Mouse (Mus musculus) erythroblast, embryonic 14.5 days (primary cell): ENCODE measurements around the gene Rab15. TPM values are rescaled to one million over a fixed set of nuclear protein-coding genes. Genes with fewer than 3 reads are reported as not detected.
A peak's percentile ranks its signal among the peaks of the same experiment; 100 is the strongest.
"Not testable (repeated sequence)": the region's sequence is repeated elsewhere in the genome, so short reads cannot be mapped to it uniquely, and the experiment has no call there.

Experiments
- H3K27me3 ChIP-seq: 2 replicates; pipeline ENCODE4 v1.6.1; 2012; ENCODE audit warnings: inconsistent platforms; ENCODE audit not compliant: control insufficient read depth
- H3K36me3 ChIP-seq: 2 replicates; pipeline ENCODE4 v1.6.1; 2012; ENCODE audit warnings: mild to moderate bottlenecking, inconsistent platforms; ENCODE audit not compliant: control insufficient read depth
- H3K4me1 ChIP-seq: 2 replicates; pipeline ENCODE4 v1.6.1; 2012; ENCODE audit warnings: inconsistent platforms; ENCODE audit not compliant: control insufficient read depth
- H3K4me3 ChIP-seq: replicated peaks from 2 replicates; pipeline ENCODE3; 2012; ENCODE audit warnings: moderate library complexity, mild to moderate bottlenecking, inconsistent platforms
- H3K9me3 ChIP-seq: 2 replicates; pipeline ENCODE4 v1.6.1; 2012; ENCODE audit warnings: low read length, inconsistent platforms, mixed read lengths; ENCODE audit not compliant: control insufficient read depth
- GATA1 ChIP-seq: IDR thresholded peaks from 2 replicates; pipeline ENCODE4 v1.6.1; 2012; ENCODE audit warnings: low read length, inconsistent platforms, mixed read lengths
- TAL1 ChIP-seq: IDR thresholded peaks from 3 replicates; pipeline ENCODE4 v1.6.1; 2012; ENCODE audit warnings: low read length, inconsistent platforms, mixed read lengths
- polyA plus RNA-seq: library from polyadenylated mRNA; stranded (reverse); fragments of >175 nt; gene quantifications from 2 replicates; pipeline ENCODE4 v1.2.3, GENCODE M21; 2012

Rab15 gene
- not detected in 2 replicates for polyA plus RNA-seq

DNA sequence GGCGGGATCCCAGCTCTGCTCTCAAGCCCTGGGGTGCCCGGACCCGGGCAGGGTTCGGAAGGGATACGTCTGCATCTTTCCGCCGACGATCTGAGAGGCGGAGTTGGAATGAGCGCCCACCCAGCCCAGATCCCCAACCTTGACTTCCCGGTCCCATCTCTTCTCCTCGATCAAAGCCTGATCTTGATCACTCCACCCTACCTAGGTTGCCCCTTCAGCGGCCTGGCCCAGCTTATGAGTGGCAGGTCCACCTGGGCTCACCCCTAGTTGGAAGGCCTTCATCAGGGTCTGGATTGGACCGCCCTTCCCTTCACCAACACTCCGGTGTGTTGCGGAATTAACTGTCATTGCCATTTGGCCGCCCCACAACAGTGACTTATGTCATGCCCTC, at the start of gene Rab15:
TSS of gene Rab15 (minus strand) at position 258 of the 391 bp plus-strand sequence.
- H3K9me3 ChIP-seq: peaks cover 6% of the 10 kb centered on the region; the same call in 1 of the 2 replicates
- peaks cover 3% of the 10 kb centered on the region for H3K4me1 ChIP-seq
- TF ChIP-seq GATA1: no peak
- TF ChIP-seq TAL1: no peak
- H3K36me3 ChIP-seq: no peaks in the 10 kb centered on the region
- H3K4me3 ChIP-seq: peak within 1 kb of the TSS; percentile 26
- peaks cover 89% of the 10 kb centered on the region for H3K27me3 ChIP-seq

DNA sequence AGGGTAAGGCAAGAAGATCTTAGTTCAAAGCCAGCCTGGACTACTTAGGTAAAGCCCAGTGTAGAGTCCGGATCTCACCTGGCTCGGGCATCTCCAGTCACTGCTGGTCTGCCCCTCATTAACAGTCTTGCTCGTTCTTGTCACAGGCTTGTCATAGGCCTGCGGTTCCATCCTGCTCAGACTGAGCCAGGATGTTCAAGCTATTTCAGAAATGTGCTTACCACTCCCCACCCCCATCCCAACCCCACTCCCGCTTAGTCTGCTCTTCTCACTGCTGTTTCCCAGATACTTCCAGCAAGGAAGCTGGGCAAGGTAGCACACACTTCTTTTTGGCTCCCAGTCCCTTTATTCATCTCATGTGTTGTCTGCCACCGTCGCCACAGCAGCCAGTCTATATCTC, 46.9 kb upstream of the Rab15 start:
- TF ChIP-seq TAL1: no peak

DNA sequence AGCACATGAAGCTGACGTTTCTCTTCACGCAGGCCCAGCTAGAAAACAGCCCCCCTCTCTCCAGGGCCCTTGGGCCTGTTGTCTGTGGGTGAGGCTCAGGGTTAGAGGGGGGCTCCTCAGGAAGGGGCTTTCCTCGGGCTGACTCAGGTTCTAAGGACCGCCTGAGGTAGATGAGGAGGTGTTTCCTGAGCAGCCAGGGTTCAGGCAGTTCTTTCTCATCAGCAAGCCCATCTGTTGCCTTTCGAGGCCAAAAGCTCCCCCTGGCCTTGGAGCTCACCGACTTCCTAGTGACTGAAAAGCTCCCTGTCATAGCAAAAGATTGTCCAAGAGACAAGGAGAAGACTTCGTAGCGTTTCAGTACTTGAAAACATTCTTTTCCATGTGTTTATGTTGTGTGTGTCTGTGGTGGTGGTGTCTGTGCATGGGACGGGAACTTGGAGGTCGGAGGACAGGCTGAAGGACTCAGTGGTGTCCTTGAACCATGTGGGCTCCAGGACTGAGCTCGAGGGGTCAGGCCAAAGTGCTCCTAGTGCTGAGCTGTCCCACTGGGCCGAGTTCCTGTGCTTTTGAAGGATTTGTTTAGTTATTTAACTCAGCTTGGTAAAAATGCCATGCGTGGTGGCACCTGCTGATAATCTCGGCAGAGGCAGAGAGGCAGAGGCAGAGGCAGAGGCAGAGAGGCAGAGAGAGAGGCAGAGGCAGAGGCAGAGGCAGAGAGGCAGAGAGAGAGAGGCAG, 45.9 kb upstream of the Rab15 start:
- Histone ChIP-seq H3K9me3 (no peaks in the 10 kb centered on the region), H3K36me3 (peaks cover 15% of the 10 kb centered on the region), H3K4me3 (no peak overlapping the region), H3K4me1 (no peaks in the 10 kb centered on the region), H3K27me3 (no peaks in the 10 kb centered on the region)
- no peak for TF ChIP-seq GATA1
- no peak for TF ChIP-seq TAL1

More for the DNA sequence above, 46.9 kb upstream of the Rab15 start:
- H3K36me3 ChIP-seq: peaks cover 16% of the 10 kb centered on the region
- no peaks in the 10 kb centered on the region for H3K9me3 ChIP-seq
- no peaks in the 10 kb centered on the region for H3K27me3 ChIP-seq
- H3K4me1 ChIP-seq: no peaks in the 10 kb centered on the region
- H3K4me3 ChIP-seq: no peak overlapping the region

DNA sequence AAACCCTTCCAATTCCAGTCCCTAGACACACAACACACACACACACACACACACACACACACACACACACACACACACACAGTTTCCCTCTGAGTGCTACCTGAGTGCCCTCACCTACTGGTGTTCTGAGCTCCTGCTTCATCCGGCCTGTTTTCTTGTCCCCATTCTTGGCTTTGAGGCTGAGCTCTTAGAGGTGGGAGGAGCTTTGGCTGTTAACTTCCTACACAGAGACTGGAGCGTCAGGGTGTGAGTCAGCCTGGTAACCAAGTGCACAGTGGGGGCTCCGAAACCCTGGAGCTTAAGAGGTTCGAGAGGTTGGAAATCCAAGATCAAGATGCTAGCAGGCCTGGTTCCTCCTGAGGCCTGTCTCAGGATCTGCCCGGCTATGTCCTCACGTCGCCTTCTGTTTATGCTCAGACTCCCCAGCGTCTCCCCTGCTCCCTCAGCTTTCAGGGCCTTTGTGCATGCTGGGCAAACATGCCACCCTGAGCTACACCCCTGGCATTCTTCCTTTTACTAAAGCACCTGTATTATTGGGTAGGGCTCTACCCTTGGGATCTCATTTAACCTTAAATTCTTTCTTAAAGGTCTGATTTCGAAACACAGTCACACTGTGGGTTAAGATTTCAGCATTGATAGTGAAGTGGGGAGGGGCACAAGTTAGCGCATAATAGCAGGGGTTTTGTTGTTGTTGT, 45.0 kb upstream of the Rab15 start:
- Histone ChIP-seq H3K27me3 (no peaks in the 10 kb centered on the region), H3K36me3 (peaks cover 11% of the 10 kb centered on the region), H3K9me3 (no peaks in the 10 kb centered on the region), H3K4me3 (no peak overlapping the region), H3K4me1 (no peaks in the 10 kb centered on the region)
- TF ChIP-seq GATA1 (no peak), TAL1 (no peak)

DNA sequence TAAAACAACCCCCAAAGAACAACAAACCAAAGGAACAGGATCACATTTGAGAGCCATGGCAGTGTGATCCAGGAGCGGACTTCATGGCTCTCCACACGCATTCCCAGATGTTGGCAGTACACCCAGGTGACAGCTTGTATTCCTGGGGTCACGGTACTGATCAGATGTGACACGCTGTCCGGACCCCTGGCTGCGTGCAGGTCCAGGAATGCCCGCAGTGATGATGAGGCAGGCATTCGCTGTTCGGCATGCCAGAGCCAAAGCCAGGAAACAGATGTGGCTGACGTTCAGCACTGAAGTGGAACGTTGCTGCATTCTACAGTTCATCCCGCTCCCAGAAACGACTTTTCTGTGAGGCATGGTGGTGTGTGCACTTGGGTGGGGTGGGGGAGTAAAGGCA, 42.6 kb upstream of the Rab15 start:
- TF ChIP-seq GATA1 (no peak), TAL1 (no peak)
- no peaks in the 10 kb centered on the region for H3K9me3 ChIP-seq

DNA sequence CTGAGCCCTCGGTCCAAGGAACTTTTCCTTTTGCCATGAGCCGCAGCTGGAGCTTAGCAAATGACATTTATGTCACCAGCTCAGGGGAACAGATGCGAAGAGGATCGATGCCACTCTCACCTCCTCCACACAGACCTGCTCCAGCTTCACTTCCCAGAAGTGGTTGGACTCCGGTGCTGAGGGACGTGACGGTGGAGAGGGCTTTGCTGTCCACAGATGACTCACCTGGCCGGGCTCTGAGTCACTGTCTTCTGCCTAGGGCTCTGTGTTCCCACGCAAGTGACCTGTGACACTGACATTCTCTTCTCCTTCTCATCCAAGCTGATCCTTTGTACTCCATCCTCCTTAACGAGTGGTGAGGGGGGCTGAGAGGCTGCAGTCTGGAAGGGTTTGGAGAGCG, 40.9 kb upstream of the Rab15 start:
- no peaks in the 10 kb centered on the region for H3K9me3 ChIP-seq
- H3K27me3 ChIP-seq: no peaks in the 10 kb centered on the region
- H3K4me3 ChIP-seq: no peak overlapping the region
- peaks cover 12% of the 10 kb centered on the region for H3K36me3 ChIP-seq
- TF ChIP-seq GATA1 (no peak), TAL1 (no peak)
- peaks cover 10% of the 10 kb centered on the region for H3K4me1 ChIP-seq

More for the DNA sequence above, 42.6 kb upstream of the Rab15 start:
- H3K36me3 ChIP-seq: peaks cover 12% of the 10 kb centered on the region
- H3K4me3 ChIP-seq: no peak overlapping the region
- no peaks in the 10 kb centered on the region for H3K27me3 ChIP-seq
- peaks cover under 1% of the 10 kb centered on the region; the same call in 1 of the 2 replicates for H3K4me1 ChIP-seq

DNA sequence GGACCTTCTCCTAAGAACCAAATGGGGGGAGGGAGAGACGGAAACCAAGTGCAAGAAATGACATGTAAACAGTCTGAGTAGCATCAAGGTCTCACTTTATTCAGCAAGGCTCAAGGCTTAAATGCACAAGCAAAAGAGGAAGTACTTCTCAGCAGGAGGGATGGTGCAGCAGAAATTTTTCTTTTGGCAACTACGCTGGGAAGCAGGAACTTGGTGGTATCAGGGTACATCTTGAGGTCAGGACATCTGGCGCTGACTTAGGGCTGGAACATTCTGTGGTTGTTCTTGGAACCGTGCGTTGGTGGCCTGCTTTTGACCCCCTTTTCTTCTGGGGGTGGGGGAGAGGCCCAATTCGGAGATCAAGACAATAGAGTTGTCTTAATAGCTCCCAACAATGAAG, 36.1 kb upstream of the Rab15 start:
- not testable (repeated sequence) for H3K4me3 ChIP-seq, H3K36me3 ChIP-seq, H3K27me3 ChIP-seq, H3K9me3 ChIP-seq
- H3K4me1 ChIP-seq: peaks cover 11% of the 10 kb centered on the region

DNA sequence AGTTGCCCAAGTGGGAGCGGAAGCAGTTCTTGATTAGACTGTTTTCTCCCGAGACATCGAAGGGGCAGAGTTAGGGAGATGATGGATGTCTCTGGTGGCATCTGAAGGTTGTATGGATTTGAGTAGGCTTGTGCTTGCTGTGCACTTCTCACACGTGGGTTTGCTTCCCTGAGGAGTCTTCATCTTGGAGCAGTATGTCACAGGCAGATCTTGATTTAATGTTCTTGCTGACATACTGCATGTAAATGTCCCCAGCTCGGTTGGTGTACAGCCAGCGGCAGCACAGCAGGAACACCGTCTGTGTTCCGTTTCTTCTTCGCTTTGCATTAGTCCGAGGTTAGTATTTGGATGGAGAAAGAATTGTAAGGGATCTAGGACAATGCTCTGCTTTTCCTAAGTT, 34.4 kb upstream of the Rab15 start:
- Histone ChIP-seq H3K9me3 (no peaks in the 10 kb centered on the region), H3K36me3 (peaks cover 2% of the 10 kb centered on the region), H3K4me1 (peaks cover 13% of the 10 kb centered on the region), H3K27me3 (no peaks in the 10 kb centered on the region), H3K4me3 (no peak overlapping the region)
- TF ChIP-seq GATA1 (no peak), TAL1 (no peak)

DNA sequence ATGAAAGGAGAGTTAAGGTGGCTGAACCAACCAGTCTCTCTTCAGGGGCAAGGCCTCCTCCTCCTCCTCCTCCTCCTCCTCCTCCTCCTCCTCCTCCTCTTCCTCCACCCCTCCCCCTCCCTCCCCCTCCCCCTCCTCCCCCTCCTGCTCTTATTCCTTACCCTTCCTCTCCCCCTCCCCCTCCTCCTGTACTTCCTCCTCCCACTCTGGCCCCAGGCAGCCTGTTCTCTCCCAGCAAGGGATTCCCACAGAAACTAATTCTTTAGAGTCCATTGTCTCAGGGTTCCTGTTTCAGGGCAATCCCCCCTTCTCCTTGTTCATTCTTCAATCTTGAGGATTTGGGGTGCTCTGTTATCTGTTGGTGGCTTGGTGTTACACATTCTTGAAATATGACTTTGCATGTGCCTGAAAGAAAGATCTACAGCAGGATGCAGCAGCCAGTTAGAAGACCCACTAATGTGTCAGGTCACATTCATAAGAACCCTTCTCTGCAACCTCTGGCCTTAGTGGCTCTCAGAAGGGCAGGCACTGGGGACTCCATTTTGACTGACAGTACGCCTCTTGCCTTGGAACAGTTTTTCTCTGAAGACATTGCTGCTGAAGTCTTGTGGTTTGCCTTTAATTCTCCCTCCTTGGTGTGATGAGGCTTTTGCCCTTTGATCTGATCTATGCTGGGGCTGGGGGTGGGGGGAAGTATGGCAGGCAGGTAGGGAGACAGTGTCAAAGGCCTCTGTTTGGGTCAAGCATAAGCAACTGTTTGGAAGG, 30.9 kb upstream of the Rab15 start:
- H3K36me3 ChIP-seq: peaks cover 2% of the 10 kb centered on the region
- TF ChIP-seq TAL1: no peak
- no peak for TF ChIP-seq GATA1
- H3K4me3 ChIP-seq: no peak overlapping the region
- H3K9me3 ChIP-seq: no peaks in the 10 kb centered on the region
- peaks cover 3% of the 10 kb centered on the region for H3K4me1 ChIP-seq
- no peaks in the 10 kb centered on the region for H3K27me3 ChIP-seq
